Mouse (Mus musculus) liver, embryonic 15.5 days (tissue): Measurements from ENCODE around the gene Inf2. TPM values are rescaled to one million over a fixed set of nuclear protein-coding genes. Genes with fewer than 3 reads are reported as not detected.

Experiments
- ATAC-seq: fragments of 200-750 bp; cut with Nextera tagmentation; 2 replicates; pipeline ENCODE4 v1.8.0; 2017; ENCODE audit warnings: moderate number of reproducible peaks, mild to moderate bottlenecking, moderate library complexity; ENCODE audit not compliant: insufficient read depth
- H3K27ac ChIP-seq: fragments of 300-500 bp; sonication (generic); replicated peaks from 2 replicates; pipeline ENCODE4 v1.5.1; 2015; ENCODE audit warnings: mild to moderate bottlenecking, inconsistent platforms
- H3K27me3 ChIP-seq: fragments of 300-500 bp; sonication (generic); 2 replicates; pipeline ENCODE4 v1.6.1; 2015; ENCODE audit warnings: mild to moderate bottlenecking, inconsistent platforms
- H3K36me3 ChIP-seq: fragments of 300-500 bp; sonication (generic); replicated peaks from 2 replicates; pipeline ENCODE4 v1.6.1; 2015; ENCODE audit warnings: moderate library complexity, mild to moderate bottlenecking, inconsistent platforms
- H3K4me1 ChIP-seq: fragments of 300-500 bp; sonication (generic); replicated peaks from 2 replicates; pipeline ENCODE4 v1.6.1; 2015; ENCODE audit warnings: inconsistent platforms
- H3K4me2 ChIP-seq: fragments of 300-500 bp; sonication (generic); 2 replicates; pipeline ENCODE4 v1.6.1; 2015; ENCODE audit warnings: moderate library complexity, mild to moderate bottlenecking, inconsistent platforms
- H3K4me3 ChIP-seq: fragments of 300-500 bp; sonication (generic); replicated peaks from 2 replicates; pipeline ENCODE4 v1.5.1; 2015; ENCODE audit warnings: mild to moderate bottlenecking, inconsistent platforms
- H3K9ac ChIP-seq: fragments of 300-500 bp; sonication (generic); 2 replicates; pipeline ENCODE4 v1.6.1; 2015; ENCODE audit warnings: moderate library complexity, mild to moderate bottlenecking, inconsistent platforms
- H3K9me3 ChIP-seq: fragments of 300-500 bp; sonication (generic); replicated peaks from 2 replicates; pipeline ENCODE4 v1.6.1; 2016; ENCODE audit warnings: inconsistent platforms
- WGBS: fragments of 180-500 bp; shearing (Covaris S2); methylation state at CpG from one replicate; pipeline ENCODE4 v1.1.7; 2015; ENCODE audit warnings: mixed read lengths; ENCODE audit not compliant: insufficient replicate concordance; 5-methylcytosine and 5-hydroxymethylcytosine counted together
- polyA plus RNA-seq: library from polyadenylated mRNA; unstranded; fragments of >200 nt; fragmentation: Nextera tagmentation; extraction: Ambion mirVana; gene quantifications from 2 replicates; pipeline ENCODE4 v1.2.1, GENCODE M21; 2015

Inf2 gene
- polyA plus RNA-seq, 1 experiment from 2014 or later, result 2.7 TPM

DNA sequence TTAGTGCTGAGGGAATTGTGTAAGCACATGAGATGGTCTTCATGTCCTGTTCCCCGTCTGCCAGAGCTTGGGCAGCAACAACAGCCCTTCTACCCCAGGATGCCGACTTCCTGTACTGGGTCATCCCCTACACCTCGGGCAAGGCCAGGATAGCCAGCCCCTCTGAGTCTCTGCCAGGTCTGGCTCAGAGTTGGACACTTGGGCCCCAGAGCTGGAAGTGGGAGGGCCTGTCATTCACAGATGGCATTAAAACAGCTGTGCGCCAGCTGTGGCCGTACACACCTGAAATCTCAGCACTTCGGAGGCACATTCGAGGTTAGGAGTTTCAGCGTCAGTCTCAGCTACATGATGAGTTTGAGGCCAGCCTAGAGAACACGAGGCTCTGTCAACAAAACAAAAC is 7.9 kb downstream of the Inf2 start:
- Histone ChIP-seq H3K4me3 (no peak overlapping the region), H3K4me2 (no peak overlapping the region), H3K4me1 (peaks cover 70% of the 10 kb centered on the region), H3K9ac (no peak overlapping the region), H3K27ac (no peak overlapping the region), H3K27me3 (no peaks in the 10 kb centered on the region), H3K36me3 (no peaks in the 10 kb centered on the region), H3K9me3 (no peaks in the 10 kb centered on the region)
- no peak for ATAC-seq
- WGBS, result 46% methylated on average over 9 of the region's 9 CpGs

DNA sequence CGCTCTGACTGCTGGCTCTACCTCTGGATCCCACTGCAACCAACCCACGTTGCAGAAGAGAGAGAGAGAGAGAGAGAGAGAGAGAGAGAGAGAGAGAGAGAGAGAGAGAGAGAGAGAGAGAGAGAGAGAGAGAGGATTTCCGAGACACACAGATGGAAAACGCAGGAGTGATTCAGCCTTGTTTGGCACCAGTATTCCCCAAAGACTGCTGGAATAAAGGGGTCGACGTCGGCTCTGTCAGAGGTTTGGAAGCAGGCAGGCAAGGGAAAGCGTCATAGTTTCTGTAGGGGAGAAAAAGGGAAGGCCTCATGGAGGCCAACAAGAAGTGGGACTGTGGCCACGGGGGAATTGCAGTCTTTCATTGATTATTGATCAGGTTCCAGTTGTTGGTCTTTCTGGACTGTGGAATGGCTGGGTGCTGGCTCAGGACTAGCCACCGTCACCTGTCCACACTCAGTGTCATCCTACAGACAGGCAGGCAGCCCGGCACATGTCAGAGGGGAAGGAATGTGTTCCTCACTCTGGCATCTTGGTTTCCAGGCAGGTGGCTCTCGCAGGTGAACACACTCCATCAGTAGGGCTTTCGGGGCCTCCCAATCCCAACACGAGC is 8.4 kb downstream of the Inf2 start:
- Histone ChIP-seq H3K9ac (no peak overlapping the region), H3K27ac (no peak overlapping the region), H3K4me3 (no peak overlapping the region), H3K4me1 (peaks cover 70% of the 10 kb centered on the region), H3K4me2 (no peak overlapping the region), H3K9me3 (no peaks in the 10 kb centered on the region), H3K36me3 (no peaks in the 10 kb centered on the region), H3K27me3 (no peaks in the 10 kb centered on the region)
- ATAC-seq, result no peak
- 63% methylated on average over 14 of the region's 14 CpGs for WGBS

DNA sequence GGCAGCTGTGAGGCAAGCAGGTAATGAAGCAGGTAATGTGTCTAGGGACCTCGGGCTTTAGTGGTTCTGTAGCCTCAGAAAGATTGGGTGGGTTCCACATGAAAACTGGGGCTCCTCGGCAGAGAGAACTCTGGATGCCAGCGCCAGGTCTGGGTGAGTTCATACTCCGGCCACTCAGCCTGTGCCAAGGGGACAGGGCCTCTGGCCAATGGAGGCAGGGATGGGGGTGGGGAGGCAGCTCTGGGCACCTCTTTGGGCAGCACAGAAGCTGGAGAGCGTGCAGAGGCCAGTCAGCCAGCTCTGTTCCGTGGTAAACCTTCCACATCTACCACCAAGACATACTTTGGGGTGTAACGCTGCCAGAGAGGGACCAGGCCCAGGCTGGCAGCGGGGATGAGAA is 9.0 kb downstream of the Inf2 start:
- Histone ChIP-seq H3K36me3 (no peaks in the 10 kb centered on the region), H3K4me1 (peaks cover 70% of the 10 kb centered on the region), H3K4me2 (no peak overlapping the region), H3K4me3 (no peak overlapping the region), H3K27me3 (no peaks in the 10 kb centered on the region), H3K9ac (no peak overlapping the region), H3K9me3 (no peaks in the 10 kb centered on the region), H3K27ac (no peak overlapping the region)
- 75% methylated on average over 8 of the region's 8 CpGs for WGBS
- ATAC-seq, result no peak

DNA sequence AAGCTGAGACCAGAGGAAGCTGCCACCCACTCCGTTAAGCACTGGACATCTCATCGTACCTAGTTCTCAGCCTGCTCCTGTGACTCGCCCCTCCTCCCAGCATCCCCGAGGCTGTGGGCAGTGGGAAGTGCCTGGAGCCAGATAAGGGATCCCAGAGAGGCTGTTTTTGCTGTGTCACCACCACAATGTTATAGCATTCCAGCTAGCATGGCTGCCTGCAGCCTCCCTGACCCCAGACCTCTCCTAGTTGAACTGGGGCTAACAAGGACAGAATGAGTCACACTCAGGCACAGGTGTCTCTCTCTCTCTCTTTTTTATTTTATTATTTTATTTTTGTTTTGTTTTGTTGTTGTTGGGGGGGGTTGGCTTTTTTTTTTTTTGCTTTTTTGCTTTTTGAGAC is 10.6 kb downstream of the Inf2 start:
- no peak overlapping the region for H3K9ac ChIP-seq
- H3K27ac ChIP-seq, result no peak overlapping the region
- no peak overlapping the region for H3K4me2 ChIP-seq
- no peaks in the 10 kb centered on the region for H3K9me3 ChIP-seq
- WGBS, result 6% methylated on average over 4 of the region's 4 CpGs
- peak; percentile 35 for ATAC-seq
- peaks cover 55% of the 10 kb centered on the region for H3K4me1 ChIP-seq
- H3K4me3 ChIP-seq, result no peak overlapping the region
- no peaks in the 10 kb centered on the region for H3K27me3 ChIP-seq
- H3K36me3 ChIP-seq, result 0 out of 2 replicates have a peak, but pooled peaks cover 11% of the 10 kb centered on the region

DNA sequence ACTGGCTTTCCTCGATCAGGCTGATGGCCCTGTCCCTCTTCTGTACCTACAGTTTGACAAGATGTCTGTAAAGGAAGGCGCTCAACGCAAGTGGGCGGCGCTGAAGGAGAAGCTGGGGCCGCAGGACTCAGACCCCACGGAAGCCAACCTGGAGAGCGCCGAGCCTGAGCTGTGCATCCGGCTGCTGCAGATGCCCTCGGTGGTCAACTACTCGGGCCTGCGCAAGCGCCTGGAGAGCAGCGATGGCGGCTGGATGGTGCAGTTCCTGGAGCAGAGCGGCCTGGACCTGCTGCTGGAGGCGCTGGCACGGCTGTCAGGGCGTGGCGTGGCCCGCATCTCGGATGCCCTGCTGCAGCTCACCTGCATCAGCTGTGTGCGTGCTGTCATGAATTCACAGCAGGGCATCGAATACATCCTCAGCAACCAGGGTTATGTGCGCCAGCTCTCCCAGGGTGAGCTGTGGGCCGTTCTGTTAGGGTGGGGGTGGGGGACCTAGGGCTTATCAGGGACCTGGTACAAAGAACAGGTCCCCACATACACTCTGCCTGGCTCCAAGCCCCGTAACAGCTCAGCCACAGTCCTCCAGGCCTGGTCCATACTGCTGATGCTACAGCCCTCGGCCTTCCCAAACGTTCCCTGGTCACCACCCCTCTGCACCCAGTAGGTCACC is 11.5 kb downstream of the Inf2 start:
- no peak for ATAC-seq
- H3K9me3 ChIP-seq, result no peaks in the 10 kb centered on the region
- no peak overlapping the region for H3K27ac ChIP-seq
- H3K9ac ChIP-seq, result no peak overlapping the region
- 62% methylated on average over 30 of the region's 30 CpGs for WGBS
- no peak overlapping the region for H3K4me2 ChIP-seq
- 0 out of 2 replicates have a peak, but pooled peaks cover 11% of the 10 kb centered on the region for H3K36me3 ChIP-seq
- H3K4me3 ChIP-seq, result no peak overlapping the region
- H3K4me1 ChIP-seq, result peaks cover 47% of the 10 kb centered on the region
- no peaks in the 10 kb centered on the region for H3K27me3 ChIP-seq

DNA sequence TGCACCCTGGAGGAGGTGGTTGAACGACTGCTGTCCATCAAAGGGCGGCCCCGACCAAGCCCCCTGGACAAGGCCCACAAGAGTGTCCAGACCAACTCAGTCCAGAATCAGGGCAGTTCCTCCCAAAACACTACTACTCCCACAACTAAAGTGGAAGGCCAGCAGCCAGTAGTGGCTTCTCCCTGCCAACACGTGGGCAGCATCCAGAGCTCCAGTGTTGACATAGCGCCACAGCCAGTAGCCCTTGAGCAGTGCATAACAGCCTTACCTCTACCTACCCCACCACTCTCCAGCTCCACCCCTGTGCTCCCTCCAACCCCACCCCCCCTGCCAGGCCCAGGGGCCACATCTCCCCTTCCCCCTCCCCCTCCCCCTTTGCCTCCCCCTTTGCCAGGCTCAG is 15.4 kb downstream of the Inf2 start:
- H3K4me2 ChIP-seq, result no peak overlapping the region
- no peak overlapping the region for H3K9ac ChIP-seq
- H3K27ac ChIP-seq, result no peak overlapping the region
- no peak for ATAC-seq
- H3K36me3 ChIP-seq, result 0 out of 2 replicates have a peak, but pooled peaks cover 11% of the 10 kb centered on the region
- no peak overlapping the region for H3K4me3 ChIP-seq
- H3K27me3 ChIP-seq, result no peaks in the 10 kb centered on the region
- no peaks in the 10 kb centered on the region for H3K9me3 ChIP-seq
- peaks cover 18% of the 10 kb centered on the region for H3K4me1 ChIP-seq
- 71% methylated on average over 5 of the region's 5 CpGs for WGBS

DNA sequence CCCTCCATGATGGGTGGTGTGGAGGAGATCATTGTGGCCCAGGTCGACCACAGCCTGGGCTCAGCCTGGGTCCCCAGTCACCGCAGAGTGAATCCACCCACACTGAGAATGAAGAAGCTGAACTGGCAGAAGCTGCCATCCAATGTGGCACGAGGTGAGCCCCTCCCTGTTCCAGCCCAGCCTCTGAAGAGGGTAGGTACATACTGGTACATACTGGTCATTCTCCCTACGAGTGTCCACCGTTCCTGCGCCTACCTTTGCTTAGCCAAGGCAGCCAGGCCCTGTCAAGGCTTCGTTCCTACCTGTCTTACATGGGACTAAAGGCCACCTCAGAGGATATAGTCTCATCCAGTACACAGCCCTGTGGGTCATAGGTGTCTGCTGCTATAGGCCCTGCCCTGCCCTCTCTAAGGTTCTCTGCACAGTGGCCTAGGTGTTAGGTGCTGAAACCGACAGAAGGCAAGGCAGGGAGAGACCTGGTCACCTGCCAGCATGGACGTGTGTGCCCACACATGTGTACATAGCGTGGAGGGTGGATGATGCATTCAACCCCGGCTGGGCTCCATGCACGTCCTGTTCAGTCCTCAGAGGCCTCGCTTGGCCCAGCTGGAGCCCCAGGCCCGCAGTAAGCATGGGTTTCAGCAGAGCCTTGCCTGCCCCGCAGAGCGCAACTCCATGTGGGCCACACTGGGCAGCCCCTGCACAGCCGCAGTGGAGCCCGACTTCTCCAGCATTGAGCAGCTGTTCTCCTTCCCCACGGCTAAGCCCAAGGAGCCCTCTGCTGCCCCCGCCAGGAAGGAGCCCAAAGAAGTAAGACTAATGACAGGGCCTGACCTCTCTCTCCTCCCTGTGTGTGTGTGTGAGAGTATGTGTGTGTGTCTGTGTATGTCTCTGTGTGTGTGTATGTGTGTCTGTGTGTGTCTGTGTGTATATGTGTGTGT is 16.4 kb downstream of the Inf2 start:
- Histone ChIP-seq H3K27me3 (no peaks in the 10 kb centered on the region), H3K36me3 (0 out of 2 replicates have a peak, but pooled peaks cover 11% of the 10 kb centered on the region), H3K27ac (no peak overlapping the region), H3K9me3 (no peaks in the 10 kb centered on the region), H3K4me1 (peaks cover 9% of the 10 kb centered on the region; the same call in 1 of the 2 replicates), H3K4me2 (no peak overlapping the region), H3K4me3 (no peak overlapping the region), H3K9ac (no peak overlapping the region)
- 57% methylated on average over 20 of the region's 20 CpGs for WGBS
- ATAC-seq, result peak; percentile 35; the same call in 1 of the 2 replicates

DNA sequence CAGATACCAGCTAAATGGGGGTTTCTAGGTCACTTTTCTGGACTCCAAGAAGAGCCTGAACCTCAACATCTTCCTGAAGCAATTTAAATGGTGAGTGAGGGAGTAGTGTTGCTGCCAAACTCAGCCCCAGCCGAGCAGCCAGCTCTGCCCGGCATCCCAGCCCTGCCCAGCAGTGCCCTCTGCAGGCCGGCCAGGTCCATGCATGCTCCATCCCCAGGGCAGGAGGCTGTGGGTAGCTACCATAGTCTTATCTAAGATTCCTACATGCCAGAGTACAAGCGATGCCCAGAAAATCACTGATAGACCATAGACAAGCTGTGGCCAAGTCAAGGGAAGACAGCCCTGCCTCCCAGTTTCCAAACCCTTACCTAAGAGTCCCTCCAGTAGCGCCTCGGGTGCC is 17.2 kb downstream of the Inf2 start:
- H3K36me3 ChIP-seq, result 0 out of 2 replicates have a peak, but pooled peaks cover 11% of the 10 kb centered on the region
- no peak overlapping the region for H3K9ac ChIP-seq
- WGBS, result 31% methylated on average over 6 of the region's 6 CpGs
- no peaks in the 10 kb centered on the region for H3K9me3 ChIP-seq
- H3K27ac ChIP-seq, result no peak overlapping the region
- no peak overlapping the region for H3K4me3 ChIP-seq
- H3K27me3 ChIP-seq, result no peaks in the 10 kb centered on the region
- no peak overlapping the region for H3K4me2 ChIP-seq
- 0 out of 2 replicates have a peak, but pooled peaks cover 4% of the 10 kb centered on the region for H3K4me1 ChIP-seq
- ATAC-seq, result peak; percentile 45; the same call in 1 of the 2 replicates

DNA sequence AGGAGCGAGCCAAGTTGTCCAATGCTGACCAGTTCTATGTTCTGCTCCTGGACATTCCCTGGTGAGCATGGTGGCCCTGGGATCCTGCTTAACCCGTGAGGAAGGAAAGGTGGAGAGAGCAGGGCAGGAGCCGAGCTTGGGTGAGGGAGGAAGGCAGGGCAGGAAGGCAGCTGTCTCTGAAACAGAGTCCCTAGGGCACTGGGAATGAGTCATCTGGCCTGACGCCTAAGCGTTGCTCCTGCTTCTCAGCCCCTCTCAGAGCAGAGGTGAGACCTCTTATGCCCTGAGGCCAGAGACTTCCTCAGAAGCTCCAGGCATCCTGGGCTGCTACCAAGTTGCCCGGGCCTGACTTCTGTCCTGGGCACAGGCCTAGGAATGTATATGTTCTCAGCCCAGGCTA is 18.4 kb downstream of the Inf2 start:
- ATAC-seq, result no peak
- H3K9me3 ChIP-seq, result no peaks in the 10 kb centered on the region
- H3K36me3 ChIP-seq, result 0 out of 2 replicates have a peak, but pooled peaks cover 13% of the 10 kb centered on the region
- 0 out of 2 replicates have a peak, but pooled peaks cover 4% of the 10 kb centered on the region for H3K4me1 ChIP-seq
- H3K4me3 ChIP-seq, result no peak overlapping the region
- no peak overlapping the region for H3K4me2 ChIP-seq
- H3K27me3 ChIP-seq, result no peaks in the 10 kb centered on the region
- no peak overlapping the region for H3K9ac ChIP-seq
- 72% methylated on average over 6 of the region's 6 CpGs for WGBS
- H3K27ac ChIP-seq, result no peak overlapping the region

DNA sequence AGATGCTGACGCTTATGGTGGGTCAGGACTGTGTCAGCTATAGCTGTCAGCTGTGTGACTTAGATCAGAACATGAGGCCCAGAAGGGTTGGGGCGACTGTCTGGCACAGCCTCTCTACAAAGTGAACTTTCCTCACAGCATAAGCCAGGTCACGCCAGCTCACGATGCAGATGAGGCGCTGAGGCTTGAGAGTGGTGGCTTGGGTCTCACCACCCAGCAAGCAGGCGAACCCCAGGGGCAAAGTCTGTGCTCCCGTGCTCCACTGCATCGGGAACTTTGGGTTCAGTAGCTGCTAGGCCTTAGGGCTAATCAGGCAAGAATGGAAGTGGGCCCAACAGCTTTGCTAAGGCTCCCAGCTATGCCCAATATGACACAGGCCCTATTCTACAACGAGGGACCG is 20.4 kb downstream of the Inf2 start:
- H3K4me1 ChIP-seq, result 0 out of 2 replicates have a peak, but pooled peaks cover 4% of the 10 kb centered on the region
- ATAC-seq, result no peak
- H3K9me3 ChIP-seq, result no peaks in the 10 kb centered on the region
- H3K27ac ChIP-seq, result no peak overlapping the region
- H3K27me3 ChIP-seq, result no peaks in the 10 kb centered on the region
- no peak overlapping the region for H3K4me3 ChIP-seq
- whole genome bisulfite sequencing, result 72% methylated on average over 10 of the region's 10 CpGs
- no peak overlapping the region for H3K4me2 ChIP-seq
- no peak overlapping the region for H3K9ac ChIP-seq
- H3K36me3 ChIP-seq, result peaks cover 12% of the 10 kb centered on the region; the same call in 1 of the 2 replicates

DNA sequence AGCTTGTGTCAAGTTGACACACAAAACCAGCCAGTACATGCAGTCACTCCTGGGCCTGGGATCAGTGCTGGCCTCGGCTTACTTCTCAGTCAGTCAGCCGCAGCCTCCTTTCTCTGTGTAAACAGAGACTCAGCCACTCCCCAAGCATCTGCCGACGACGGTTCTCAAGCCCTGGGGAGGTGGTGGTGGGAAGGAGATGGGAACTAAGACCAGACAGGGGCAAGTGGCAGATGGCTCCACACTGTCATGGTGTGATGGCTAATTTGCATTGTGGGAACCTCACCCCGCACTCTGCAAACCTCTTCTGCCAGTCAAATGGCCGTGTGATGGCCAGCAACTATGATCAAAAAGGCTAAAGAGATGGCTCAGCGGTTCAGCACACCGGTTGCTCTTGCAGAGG is 28.1 kb downstream of the Inf2 start:
- 55% methylated on average over 9 of the region's 9 CpGs for WGBS
- no peak for ATAC-seq
- H3K27me3 ChIP-seq, result peaks cover 29% of the 10 kb centered on the region
- peaks cover 38% of the 10 kb centered on the region for H3K4me1 ChIP-seq
- H3K4me3 ChIP-seq, result no peak overlapping the region
- H3K9ac ChIP-seq, result no peak overlapping the region
- H3K36me3 ChIP-seq, result peaks cover 12% of the 10 kb centered on the region; the same call in 1 of the 2 replicates
- no peaks in the 10 kb centered on the region for H3K9me3 ChIP-seq
- no peak overlapping the region for H3K27ac ChIP-seq
- no peak overlapping the region for H3K4me2 ChIP-seq
